Mouse (Mus musculus) ES-E14 (cell line): ENCODE measurements around the gene Porcn. TPM values are rescaled to one million over a fixed set of nuclear protein-coding genes. Genes with fewer than 3 reads are reported as not detected.

Experiments used
- DNase-seq: peaks from one replicate; pipeline ENCODE4 v3.0.0-alpha.2; 2013; ENCODE audit warnings: low read depth, low spot score
- H3K27ac ChIP-seq: 2 replicates; pipeline ENCODE4 v1.5.1; 2012; ENCODE audit warnings: low read depth, mild to moderate bottlenecking, low read length, moderate library complexity, mixed read lengths; ENCODE audit not compliant: poor library complexity, insufficient read depth, severe bottlenecking
- H3K36me3 ChIP-seq: 2 replicates; pipeline ENCODE4 v1.6.1; 2012; ENCODE audit warnings: mild to moderate bottlenecking, low read length, moderate library complexity, mixed read lengths; ENCODE audit not compliant: control insufficient read depth, poor library complexity, insufficient read depth, severe bottlenecking
- H3K4me1 ChIP-seq, 2 experiments: fragments of 150-350 bp in 1 of 2; sonication (generic) in 1 of 2; 2 replicates each; pipeline ENCODE4 v1.6.1; 2012; ENCODE audit warnings: low read length in 2 of 2, mild to moderate bottlenecking in 1 of 2, mixed read lengths in 1 of 2; ENCODE audit not compliant: control insufficient read depth in 2 of 2, insufficient read depth in 2 of 2, poor library complexity in 1 of 2
- H3K4me3 ChIP-seq, 2 experiments: fragments of 150-350 bp in 1 of 2; sonication (generic) in 1 of 2; 2 replicates each; pipeline ENCODE4 v1.5.1; 2012; ENCODE audit warnings: low read length in 2 of 2, low read depth in 1 of 2, mild to moderate bottlenecking in 1 of 2, mixed read lengths in 1 of 2; ENCODE audit not compliant: insufficient read depth in 1 of 2, poor library complexity in 1 of 2, severe bottlenecking in 1 of 2
- H3K9ac ChIP-seq: 2 replicates; pipeline ENCODE4 v1.6.1; 2012; ENCODE audit warnings: low read depth, mild to moderate bottlenecking, low read length, mixed read lengths; ENCODE audit not compliant: poor library complexity, insufficient read depth, severe bottlenecking
- H3K9me3 ChIP-seq: fragments of 150-350 bp; sonication (generic); 2 replicates; pipeline ENCODE4 v1.6.1; 2012; ENCODE audit warnings: low read depth, mild to moderate bottlenecking, low read length; ENCODE audit not compliant: control insufficient read depth, insufficient read depth
- CHD2 ChIP-seq: IDR thresholded peaks from 2 replicates; pipeline ENCODE4 v1.6.1; 2014; ENCODE audit warnings: mild to moderate bottlenecking, low read depth, low read length, inconsistent platforms
- HCFC1 ChIP-seq: IDR thresholded peaks from 2 replicates; pipeline ENCODE4 v1.6.1; 2012; ENCODE audit warnings: low read length, inconsistent platforms, borderline replicate concordance; ENCODE audit not compliant: insufficient read depth
- MAFK ChIP-seq: IDR thresholded peaks from 2 replicates; pipeline ENCODE4 v1.6.1; 2014; ENCODE audit warnings: mild to moderate bottlenecking, low read depth, low read length, inconsistent platforms; ENCODE audit not compliant: insufficient read depth
- ZC3H11A ChIP-seq: IDR thresholded peaks from 2 replicates; pipeline ENCODE4 v1.6.1; 2012; ENCODE audit warnings: low read depth, mild to moderate bottlenecking, inconsistent platforms, low read length, borderline replicate concordance
- ZNF384 ChIP-seq: IDR thresholded peaks from 2 replicates; pipeline ENCODE4 v1.6.1; 2012; ENCODE audit warnings: low read depth, low read length, inconsistent platforms
- in situ Hi-C, 2 experiments: fragments of 600-800 bp; cut with MboI; formaldehyde crosslinking; loops; one replicate each; pipeline ENCODE4 v1.15.1; 2025; ENCODE audit warnings: low sequenced_read_pairs in 2 of 2, inconsistent platforms in 1 of 2; ENCODE audit not compliant: unreplicated experiment in 2 of 2
- total RNA-seq: library from RNA; depleted of rRNA; stranded (reverse); fragments of 300-350 nt; gene quantifications from 2 replicates; pipeline ENCODE4 v1.2.3, GENCODE M21; 2012

The Porcn gene
- total RNA-seq, 1 experiment = 59.0 TPM

- DNase-seq = no peak
- H3K27ac ChIP-seq = no peak overlapping the region; the same call in 1 of the 2 replicates
- TF ChIP-seq MAFK (no peak), ZC3H11A (no peak), ZNF384 (no peak), HCFC1 (no peak), CHD2 (no peak)
- no peaks in the 10 kb centered on the region; the same call in 1 of the 2 replicates for H3K36me3 ChIP-seq
- H3K9ac ChIP-seq = no peak overlapping the region
- H3K4me3 ChIP-seq = no peak overlapping the region
- H3K4me1 ChIP-seq = peaks cover 4 to 5% of the 10 kb centered on the region in 2 experiments; a peak in 3 of 4 replicates
- no peaks in the 10 kb centered on the region for H3K9me3 ChIP-seq
- in situ Hi-C loops = no loop called here
Measured at GRCm38 (mm10) chrX:8209720-8210119, 3.4 kb upstream of the Porcn start.

- no peak for TF ChIP-seq ZNF384
- TF ChIP-seq CHD2 = 0 out of 2 replicates have a peak, but pooled peaks have one; percentile 20
- peak overlapping the region; percentile 93; the same call in 1 of the 2 replicates for H3K27ac ChIP-seq
- in situ Hi-C loops = no loop called here
- peak; percentile 69 for DNase-seq
- H3K9me3 ChIP-seq = no peaks in the 10 kb centered on the region
- no peak overlapping the region; a peak in 1 of 4 replicates for H3K4me3 ChIP-seq
- peaks cover 9% of the 10 kb centered on the region; the same call in 1 of the 2 replicates for H3K36me3 ChIP-seq
- H3K9ac ChIP-seq = no peak overlapping the region
- peaks cover 4 to 8% of the 10 kb centered on the region in 2 experiments for H3K4me1 ChIP-seq
Measured at GRCm38 (mm10) chrX:8207224-8207623, 899 bp upstream of the Porcn start.

- Histone ChIP-seq H3K9me3 (no peaks in the 10 kb centered on the region), H3K4me1 (peaks cover 4 to 8% of the 10 kb centered on the region in 2 experiments), H3K27ac (peak overlapping the region; percentile 93), H3K36me3 (peaks cover 9% of the 10 kb centered on the region; the same call in 1 of the 2 replicates), H3K9ac (peak overlapping the region; percentile 26), H3K4me3 (peak overlapping the region; percentile 68 to 90)
- in situ Hi-C loops = no loop called here
- no peak for DNase-seq
- TF ChIP-seq MAFK (no peak), CHD2 (no peak), ZC3H11A (no peak), ZNF384 (no peak), HCFC1 (no peak)
Measured at GRCm38 (mm10) chrX:8206694-8207197, 421 bp upstream of the Porcn start.

GRCm38 (mm10) chrX:8205551-8205950 is 774 bp downstream of the Porcn start:
- DNase-seq = no peak

More at GRCm38 (mm10) chrX:8205551-8205950, 774 bp downstream of the Porcn start:
- in situ Hi-C loops = no loop called here
- H3K4me1 ChIP-seq = peaks cover 4 to 8% of the 10 kb centered on the region in 2 experiments
- peak overlapping the region; percentile 68 to 90 for H3K4me3 ChIP-seq
- H3K9me3 ChIP-seq = no peaks in the 10 kb centered on the region
- no peak overlapping the region; the same call in 1 of the 2 replicates for H3K9ac ChIP-seq
- no peak for TF ChIP-seq MAFK
- no peak for TF ChIP-seq ZC3H11A
- TF ChIP-seq HCFC1 = no peak
- no peak for TF ChIP-seq CHD2
- TF ChIP-seq ZNF384 = no peak
- H3K27ac ChIP-seq = no peak overlapping the region
- H3K36me3 ChIP-seq = peaks cover 18% of the 10 kb centered on the region
